Mouse (Mus musculus): ENCODE results near the gene Frs2.

- TF ChIP-seq CTCF (IDR thresholded peaks at IDR 0.05; ENCODE audit: low read depth, low read length): no peak
- TF ChIP-seq POLR2A (IDR thresholded peaks at IDR 0.05; ENCODE audit: extremely low read depth, insufficient read depth, low read length): no peak
These were observed 43.3 kb downstream of the Frs2 start for GRCm38 (mm10) chr10:117105015-117105414.
